Mouse (Mus musculus) right cerebral cortex, postnatal 10 days (tissue): ENCODE measurements around the gene Plxdc1.

Source experiments
- DNase-seq, 2 experiments: peaks; one replicate each; pipeline ENCODE4 v3.0.0; 2021; ENCODE audit warnings: low spot score in 2 of 2

Plxdc1 gene

GRCm38 (mm10) chr11:97985727-97986677 lies at the start of gene Plxdc1:
Gene Plxdc1, minus strand, starts transcription at chr11:97986444.
- DNase-seq, result peak in 1 of 2 experiments; percentile 29

- peak; percentile 70 to 72 for DNase-seq
Measured at GRCm38 (mm10) chr11:98035977-98036377, 49.7 kb upstream of the Plxdc1 start.

DNA sequence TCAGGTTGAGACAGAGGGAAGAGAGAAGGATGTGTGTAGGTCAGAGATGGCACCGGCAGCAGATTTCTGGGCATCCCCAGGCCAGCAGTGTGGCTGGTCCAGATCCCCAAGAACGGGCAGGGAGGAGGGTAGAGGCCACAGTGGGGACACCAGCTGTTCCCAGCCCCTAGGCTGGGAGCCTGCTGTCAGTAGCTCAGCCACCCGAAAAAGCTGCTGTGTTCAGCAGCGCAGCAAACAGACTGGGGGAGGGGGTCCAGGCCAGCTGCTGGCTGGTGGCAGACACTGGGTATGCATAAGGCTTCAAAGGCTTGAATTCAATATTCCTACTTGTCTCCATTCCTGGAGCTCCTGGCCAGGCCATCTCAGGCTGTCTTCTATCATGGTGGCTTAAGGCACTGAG lies 48.6 kb upstream of the Plxdc1 start:
- peak; percentile 68 to 78 for DNase-seq

DNA sequence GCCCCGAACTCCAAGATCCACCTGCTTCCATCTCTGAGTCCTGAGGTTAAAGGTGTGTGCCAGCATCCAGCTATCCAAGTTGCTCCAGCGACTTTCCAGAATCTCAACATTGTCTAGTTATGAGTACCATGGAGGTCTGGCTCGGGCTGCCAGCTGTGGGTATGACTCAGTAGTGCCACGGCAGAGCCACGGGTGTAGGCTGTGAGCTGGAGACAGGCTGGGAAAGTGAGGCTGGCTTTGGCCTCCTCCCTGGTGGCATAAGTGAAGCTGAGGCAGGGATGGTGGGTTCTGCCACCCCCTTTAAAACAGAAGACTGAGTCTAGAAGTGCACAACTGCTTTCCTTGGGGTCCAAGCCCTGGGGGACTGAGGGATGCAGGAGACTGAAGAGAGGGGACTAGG lies 47.8 kb upstream of the Plxdc1 start:
- peak in 1 of 2 experiments; percentile 21 for DNase-seq

GRCm38 (mm10) chr11:98031443-98031770 lies 45.2 kb upstream of the Plxdc1 start:
- peak; percentile 83 to 89 for DNase-seq

GRCm38 (mm10) chr11:98030701-98031442 lies 44.6 kb upstream of the Plxdc1 start:
- peak in 1 of 2 experiments; percentile 21 for DNase-seq

DNA sequence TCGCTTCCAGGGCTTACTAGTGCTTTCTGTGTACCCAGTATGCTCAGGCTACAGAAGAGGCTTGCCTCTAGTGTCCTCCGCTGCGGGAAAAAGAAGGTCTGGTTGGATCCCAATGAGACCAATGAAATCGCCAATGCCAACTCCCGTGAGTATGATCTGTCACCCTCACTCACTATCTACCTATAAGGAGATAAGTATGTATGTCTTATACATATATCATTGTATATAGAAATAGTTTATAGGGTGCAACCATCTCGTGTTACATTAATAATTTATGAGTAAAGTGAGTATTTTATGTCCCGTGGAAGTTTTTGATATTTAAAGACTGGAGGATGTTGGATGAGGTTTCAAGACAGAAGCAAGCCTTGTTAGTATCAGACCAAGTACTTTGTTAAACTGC lies 41.5 kb upstream of the Plxdc1 start:
- no peak for DNase-seq

DNA sequence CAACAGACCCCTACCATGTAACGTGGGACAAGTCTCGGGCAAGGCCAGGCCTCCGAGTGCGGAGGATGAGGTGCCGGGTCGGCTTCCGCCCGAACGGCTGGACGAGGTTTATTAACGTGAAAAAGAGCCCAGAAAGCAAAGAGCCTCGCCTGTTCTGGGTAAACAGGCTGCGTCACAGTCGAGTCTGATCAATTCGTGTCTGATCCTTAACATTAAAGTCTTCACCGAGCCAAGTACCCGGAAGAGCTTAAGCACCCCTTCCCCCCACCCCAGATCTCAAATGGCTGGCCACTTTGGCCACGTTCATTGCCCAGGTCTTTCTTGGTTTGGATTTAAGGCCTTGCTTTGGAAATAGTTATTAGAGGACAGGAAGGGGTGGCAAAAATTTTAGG lies 41.0 kb upstream of the Plxdc1 start:
- no peak for DNase-seq

DNA sequence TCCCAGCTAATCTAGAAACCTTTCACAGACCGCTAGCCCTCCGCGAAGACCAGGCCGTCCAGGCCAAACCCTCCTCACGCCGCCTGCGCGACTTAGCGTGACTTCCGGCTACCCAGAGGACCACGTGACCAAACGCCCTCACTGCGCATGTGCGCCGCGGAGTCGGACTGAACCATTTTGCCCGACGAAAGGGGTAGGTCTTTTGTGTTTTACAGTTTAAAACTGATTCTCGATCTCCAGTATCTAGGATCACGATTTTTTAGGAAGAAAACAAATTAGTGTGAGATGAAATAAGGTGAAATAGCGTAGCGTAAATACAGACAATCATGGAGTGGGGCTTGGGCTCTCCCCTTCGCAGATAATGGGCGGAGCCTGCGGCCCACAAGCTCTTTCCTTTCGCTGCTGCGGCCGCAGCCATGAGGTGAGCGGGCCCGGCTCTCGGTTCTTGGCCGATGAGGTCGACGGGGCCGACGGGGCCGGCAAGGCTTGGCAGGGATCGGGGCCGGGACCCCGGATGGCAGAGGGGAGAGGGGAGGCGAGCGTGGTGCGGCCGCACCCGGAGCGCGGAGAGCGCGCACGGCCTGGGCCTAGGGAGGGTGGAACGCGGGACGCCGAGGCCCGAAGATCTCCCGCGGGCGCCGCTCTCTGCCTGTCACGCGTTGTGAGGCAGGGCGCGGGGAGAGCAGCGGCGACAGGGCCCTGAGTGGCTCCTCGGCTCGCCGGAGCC lies 40.5 kb upstream of the Plxdc1 start, which contains the start of gene Rpl19:
TSS of gene Rpl19 (plus strand) at position 141 of the 727 bp plus-strand sequence.
- DNase-seq, result peak; percentile 95 to 96

- no peak for DNase-seq
Measured at GRCm38 (mm10) chr11:98026248-98026569, 40.0 kb upstream of the Plxdc1 start.

GRCm38 (mm10) chr11:98024516-98024915 lies 38.3 kb upstream of the Plxdc1 start:
- DNase-seq, result no peak

- peak; percentile 74 to 79 for DNase-seq
Measured at GRCm38 (mm10) chr11:98022555-98023371, 36.5 kb upstream of the Plxdc1 start, which contains the start of gene Cacnb1. Gene Cacnb1, minus strand, starts transcription at chr11:98023034.

- DNase-seq, result no peak
Measured at GRCm38 (mm10) chr11:98022253-98022554, 36.0 kb upstream of the Plxdc1 start.

DNA sequence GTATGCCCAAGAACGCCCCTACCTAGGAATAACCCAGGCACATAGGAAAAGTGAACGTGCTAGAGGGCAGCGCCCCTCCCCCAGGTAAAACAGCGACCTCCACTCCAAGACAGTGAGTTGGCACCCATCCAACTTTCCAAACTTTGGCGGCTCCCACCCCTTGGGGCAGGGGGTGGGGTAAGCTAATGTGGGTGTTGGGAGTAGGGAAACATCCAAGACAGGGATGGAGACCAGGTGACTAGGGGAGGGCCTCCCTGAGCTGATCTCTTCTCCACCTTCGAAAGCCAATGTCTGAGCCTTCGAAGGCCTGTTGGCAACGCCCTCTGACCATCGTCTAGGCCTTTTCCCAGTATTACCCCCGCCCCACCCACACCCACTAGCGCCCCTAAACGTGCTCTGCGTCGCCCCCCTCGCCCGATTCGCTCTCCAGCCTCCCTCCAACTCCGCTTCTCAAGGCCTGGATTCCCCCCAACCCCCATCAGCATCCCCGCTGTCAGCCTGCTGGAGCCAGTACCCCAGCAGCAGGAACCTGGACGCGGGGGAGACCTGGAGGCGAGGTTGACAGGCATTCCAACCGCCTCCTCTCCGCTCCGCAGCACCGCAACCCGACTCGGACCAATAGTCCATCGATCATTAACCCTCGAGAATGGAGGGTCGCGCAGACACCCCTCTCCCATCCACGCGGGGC lies 35.5 kb upstream of the Plxdc1 start:
- peak; percentile 77 to 78 for DNase-seq

DNA sequence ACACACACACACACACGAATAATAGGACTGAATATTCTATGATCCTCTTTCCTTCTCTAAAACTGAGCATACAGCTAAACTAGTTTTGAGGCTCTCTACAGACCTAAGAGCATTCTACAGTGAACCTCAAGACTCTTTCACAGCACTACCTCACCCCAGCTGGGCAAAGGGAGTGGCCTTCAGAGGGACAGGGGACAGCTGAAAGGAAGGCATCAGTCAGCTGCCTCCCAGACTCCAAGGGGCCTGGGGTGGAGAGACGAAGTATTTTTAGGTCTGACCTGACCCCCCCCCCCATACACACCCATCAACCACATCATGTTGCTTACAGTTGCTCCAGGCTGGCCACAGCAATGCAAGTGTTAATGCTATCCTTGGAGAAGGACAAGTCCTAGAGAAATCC lies 34.9 kb upstream of the Plxdc1 start:
- no peak for DNase-seq

GRCm38 (mm10) chr11:98020710-98021109 lies 34.5 kb upstream of the Plxdc1 start:
- DNase-seq, result peak; percentile 51 to 65

DNA sequence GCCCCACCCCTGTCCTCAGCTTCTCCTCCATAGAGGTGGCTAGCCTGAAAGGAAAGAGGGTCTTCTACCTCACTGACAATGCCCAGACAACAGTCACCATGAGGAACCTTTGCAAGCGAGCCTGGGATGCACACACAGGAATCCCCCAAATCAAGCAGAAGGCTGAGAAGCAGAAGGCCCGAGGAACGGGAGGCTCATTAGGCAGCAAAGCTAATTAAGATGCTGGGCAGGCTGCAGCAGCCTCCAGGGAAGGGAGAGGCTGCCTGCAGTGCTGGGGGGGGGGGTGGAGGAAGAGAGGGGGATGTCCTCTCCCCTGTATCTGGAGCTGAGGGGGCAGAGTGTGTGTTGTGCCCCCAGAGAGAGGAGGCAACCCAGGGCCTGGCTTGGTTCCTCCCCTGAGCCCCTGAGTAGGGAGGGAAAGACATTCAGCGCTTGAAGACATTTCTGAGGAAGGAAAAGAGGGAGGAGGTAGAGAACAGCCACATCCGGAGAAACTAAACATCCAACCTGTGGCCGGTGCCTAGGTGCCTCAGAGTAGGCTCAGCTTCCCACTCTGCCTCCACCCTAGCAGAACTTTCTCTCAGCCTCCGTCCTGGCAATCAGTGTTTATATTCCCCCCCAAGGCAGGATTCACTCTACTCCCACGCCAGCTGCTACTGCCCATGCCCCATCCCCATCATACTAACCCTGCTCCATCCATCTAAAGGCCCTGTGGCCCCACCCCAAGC lies 33.8 kb upstream of the Plxdc1 start:
- DNase-seq, result peak; percentile 52 to 63

DNA sequence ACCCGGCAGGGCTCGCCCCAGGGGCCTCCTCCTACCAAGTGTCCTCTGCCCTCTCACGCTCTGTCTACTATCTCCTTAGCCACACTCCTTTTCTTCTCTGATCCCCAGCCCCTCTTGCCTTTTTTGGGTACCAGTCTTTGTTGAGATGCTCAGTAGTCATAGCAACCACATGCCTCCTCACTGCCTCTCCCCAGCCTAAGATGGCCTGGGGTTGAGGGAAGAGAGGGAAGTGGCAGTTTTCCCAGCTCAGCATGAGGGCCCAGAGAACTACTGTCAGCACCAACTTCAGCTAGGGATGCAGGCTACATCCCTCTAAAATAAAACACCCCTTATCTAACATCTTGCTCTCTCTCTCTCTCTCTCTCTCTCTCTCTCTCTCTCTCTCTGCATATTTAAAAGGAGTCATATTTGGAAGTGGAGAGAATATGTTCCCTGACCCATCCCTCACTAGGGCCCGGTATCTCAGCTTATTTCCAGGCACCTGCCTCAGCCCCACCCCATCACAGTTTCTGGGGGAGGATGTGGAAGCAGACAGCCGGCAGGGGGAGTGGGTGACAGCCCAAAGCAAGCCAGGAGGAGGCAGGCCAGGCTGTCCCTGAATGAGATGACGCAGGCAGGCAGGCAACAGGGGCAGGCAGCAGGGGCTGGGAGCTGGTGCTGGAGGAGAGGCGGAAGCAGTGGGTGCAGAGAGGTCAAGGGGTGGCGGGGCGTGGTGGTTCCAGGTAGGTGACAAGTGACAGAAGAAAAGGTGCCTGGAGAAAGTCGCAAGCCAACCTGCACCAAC lies 32.8 kb upstream of the Plxdc1 start:
- peak; percentile 84 to 91 for DNase-seq

DNA sequence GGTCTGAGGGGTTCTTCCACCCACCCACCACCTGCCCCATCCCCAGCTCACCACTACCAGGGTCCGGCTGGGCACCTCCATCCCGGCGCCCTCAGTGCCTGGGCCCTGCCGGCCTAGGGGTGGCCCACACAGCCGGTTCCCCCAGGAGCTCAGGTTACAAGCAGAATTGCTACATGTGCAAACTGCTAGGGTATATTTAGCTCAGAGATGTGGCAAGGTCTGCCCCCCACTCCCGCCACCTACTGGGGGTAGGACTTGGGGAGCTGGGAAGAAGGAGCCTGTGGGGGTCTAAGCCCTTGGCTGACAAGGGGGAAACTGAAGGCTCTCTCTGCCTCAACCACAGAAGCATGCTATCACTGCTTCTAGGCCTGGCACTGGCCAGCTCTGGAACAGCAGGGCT lies 32.0 kb upstream of the Plxdc1 start:
- DNase-seq, result peak in 1 of 2 experiments; percentile 22
